Mouse (Mus musculus) testis, postnatal 14 days (tissue): Measurements from ENCODE around the gene Erg.

Source experiments
- DNase-seq: peaks from one replicate; pipeline ENCODE4 v3.0.0; 2021; ENCODE audit warnings: low spot score

Gene Erg

DNA sequence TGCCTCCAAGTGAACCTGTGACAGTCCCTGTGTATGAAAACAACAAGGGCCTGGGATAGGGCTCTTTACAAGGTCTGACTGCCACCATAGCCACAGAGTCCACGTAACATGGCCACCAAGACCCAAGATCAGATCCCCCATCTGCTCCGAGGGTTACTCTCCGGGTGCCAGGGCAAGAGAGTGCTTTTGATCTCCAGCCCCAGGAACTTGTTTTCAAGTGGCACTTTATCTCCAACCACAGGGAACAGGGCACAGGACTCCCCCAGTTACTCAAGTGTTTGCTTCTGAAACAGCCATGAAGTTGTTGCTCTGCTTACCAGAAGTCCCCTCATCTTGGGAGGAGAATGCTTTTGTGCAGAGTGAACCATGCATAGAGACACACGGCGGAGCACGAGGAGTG, 237.0 kb downstream of the Erg start:
- DNase-seq, result no peak

DNA sequence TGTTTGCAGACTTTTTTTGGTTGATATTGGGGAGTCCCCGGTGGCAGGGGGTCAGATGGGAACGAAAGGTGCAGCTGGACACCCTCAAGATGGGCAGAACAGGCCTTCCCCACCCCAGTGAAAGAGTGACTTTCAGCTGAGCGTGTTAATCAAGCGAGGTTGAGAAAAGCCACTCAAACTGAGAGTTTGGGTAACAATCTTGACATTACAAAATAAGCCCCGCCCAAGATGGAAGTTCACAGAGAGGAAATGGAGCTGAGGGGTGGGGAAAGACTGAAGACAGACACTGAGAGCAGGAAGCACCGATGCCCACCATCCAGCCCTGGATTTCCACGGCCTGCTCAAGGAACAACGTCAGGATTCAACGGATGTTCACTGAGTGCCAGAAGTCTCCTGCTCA, 237.8 kb downstream of the Erg start:
- DNase-seq, result no peak

DNA sequence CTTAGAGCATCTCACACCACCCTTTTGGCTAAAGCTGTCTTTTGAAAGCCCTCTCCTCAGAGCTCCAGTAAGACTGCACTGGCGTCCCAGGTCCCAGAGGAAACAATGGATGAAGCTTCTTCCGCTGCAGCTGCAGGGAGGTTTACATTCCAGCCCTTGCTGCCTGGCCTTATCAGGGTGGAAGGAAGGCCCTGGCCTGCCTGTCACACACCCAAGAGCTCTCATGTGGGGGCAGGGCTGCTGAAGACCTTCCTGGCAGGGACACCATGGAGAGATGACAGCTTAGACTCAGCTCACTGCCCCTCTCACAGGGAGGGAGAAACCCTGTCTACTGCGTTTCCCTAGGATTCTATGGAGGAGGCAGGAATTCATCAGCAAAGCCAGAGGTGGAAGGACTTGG, 239.2 kb downstream of the Erg start:
- DNase-seq, result no peak

DNA sequence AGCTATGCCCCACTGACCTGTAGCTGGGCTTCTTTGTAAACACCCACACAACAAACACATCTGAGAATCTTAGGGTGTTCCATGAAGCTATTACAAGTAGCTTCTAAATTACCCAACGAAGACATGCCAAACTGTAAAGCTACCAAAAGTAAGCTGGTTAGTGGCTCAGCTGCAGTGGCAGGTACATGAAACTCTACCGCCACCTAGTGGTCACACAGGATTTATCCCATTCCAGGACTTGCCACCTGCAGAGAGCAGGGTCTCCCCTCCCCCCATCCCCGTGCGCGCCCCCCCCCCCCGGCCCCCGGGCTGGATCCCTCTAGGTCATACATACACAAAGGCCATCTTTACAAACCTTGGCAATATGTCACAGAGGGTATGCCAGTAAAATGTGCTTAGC, 240.5 kb downstream of the Erg start:
- DNase-seq, result peak; percentile 38

DNA sequence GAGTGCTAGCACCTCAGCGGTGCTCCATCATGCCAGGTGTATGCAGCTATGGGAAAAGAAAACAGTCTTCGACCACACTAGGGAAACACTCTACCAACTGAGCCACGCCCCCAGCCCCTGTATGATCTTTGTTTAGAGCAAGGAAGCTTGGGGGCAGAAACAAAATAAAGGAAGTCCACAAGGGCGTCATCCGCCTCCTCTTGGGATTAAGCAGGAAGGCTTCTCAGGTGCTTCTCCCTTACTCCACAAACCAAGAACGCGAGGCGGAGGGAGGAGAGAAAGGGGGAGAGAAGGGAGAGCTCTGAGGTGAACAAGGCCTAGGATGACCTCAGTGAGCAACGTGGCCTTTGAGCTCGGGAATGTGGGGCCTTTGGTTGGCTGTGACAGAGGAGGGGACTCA, 241.4 kb downstream of the Erg start:
- no peak for DNase-seq

DNA sequence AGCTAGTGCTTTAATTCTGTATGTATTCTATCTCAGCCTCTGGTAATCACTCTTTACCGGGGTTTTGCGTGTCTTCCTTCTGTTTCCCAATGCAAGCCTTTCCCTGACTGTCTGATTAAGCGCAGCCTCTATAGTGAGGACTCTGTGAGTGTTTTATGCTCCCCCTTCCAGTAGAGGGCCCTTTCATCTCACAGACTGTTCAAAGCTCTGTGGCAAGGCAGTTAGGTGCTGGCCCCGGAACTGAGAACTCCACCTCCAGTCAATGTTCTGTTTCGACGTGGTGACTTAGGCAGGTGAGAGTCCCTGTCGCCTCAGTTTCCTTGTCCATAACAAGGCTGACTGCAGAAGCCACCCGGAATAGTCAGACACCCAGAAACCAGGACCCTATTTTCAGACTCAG, 244.4 kb downstream of the Erg start:
- DNase-seq, result no peak

DNA sequence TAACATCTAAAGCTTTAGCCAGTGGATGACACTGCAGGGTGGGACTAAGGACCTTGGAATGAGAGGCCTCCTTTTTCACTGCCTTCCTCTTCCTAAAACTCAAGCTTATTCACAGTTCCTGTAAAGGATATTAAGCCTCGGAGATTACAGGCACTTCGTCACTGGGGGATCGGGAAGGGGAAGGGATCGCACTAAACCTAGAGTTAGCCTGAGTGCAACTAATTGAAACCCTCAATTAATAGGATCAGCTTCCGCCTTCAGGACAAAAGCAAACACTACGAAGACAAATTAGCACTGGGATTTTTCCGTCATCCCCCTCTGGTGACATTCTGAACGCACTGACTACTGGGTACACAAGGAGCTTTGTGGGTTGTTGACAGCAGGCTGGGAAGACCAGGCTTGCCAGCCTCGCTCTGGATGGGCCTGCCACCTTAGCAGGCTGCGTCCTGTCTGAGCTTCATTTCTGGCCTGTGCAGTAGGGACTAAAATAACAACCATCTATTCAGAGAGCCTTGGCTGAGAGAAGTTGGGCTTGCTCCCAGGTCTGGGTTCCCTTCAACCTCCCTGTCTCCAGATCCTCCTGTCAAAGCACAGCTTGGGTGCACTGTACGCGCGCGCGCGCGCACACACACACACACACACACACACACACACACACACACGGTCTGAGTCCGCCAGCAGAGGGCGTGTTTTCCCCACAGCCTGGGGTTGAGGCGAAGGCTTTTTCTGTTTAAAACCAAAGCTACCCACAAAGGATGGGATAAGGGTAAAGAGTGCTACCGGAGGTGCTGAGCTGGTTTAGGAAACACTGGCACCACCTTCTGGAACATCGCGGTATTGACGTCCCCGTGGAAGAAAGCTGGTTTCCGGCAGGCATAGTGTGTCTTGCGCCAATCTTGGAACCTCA, 245.3 kb downstream of the Erg start:
- DNase-seq, result peak; percentile 41

DNA sequence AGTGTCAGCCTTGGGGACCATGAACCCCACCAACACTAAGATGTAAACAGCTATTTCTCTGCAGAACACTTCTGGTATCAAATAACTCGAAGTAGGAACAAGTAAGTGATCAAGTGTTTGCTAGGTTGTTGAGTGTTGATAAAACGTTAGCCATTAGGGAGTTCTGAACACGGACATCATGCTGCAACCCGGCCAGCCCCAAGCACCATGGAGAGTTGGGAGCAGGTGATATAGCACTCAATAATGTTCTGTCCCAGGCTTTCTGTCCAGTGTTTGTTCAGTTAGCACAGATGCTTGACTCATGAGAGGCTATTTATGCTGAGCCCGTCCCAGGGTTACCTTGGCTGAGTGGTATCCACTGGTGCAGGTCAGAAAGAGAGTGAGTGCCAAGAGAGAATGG, 254.2 kb downstream of the Erg start:
- DNase-seq, result no peak

DNA sequence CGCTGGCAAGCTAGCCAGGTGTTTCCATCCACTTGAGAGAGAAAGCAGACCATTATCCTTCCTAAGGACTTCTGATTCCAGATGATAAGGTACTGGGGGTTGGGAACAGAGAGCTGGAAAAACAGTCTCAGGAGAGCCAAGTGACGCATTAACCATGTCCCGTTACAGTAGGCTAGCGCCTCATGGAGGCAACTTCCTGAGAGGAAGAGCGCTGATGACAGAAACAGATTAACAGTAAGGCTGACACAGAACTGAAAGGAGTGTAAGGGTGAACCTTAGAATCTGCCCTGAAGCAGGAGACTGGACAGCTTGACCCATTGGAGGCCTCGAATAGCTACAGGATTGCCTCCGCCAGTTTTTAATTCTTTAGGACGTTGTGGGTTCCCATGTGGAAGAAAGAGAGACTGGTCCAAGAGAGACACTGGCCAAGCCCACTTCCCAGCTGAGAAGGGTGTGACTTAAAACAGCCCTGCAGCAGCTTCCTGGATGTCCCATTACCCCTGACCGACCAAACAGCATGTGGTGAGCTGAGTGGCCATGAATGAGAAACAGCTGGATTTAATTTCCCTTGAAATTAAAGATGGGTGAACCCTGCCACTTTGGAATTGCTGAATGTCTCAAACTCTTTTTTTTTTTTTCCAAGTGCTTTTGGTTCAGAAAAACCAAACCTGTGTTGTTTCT, 264.3 kb downstream of the Erg start:
- no peak for DNase-seq
